Mouse (Mus musculus) left cerebral cortex, adult 8-10 months (tissue): ENCODE results near the gene Il18. TPM values are rescaled to one million over a fixed set of nuclear protein-coding genes. Genes with fewer than 3 reads are reported as not detected.

ENCODE experiments used
- DNase-seq, 2 experiments: peaks; one replicate each; pipeline ENCODE4 v3.0.0; 2022; ENCODE audit warnings: low spot score in 2 of 2
- total RNA-seq, 4 experiments: library from RNA; stranded (reverse); gene quantifications; 2 replicates each; pipeline ENCODE4 v1.2.4; 2022

Gene Il18
- total RNA-seq, 4 experiments from 2014 or later = 20.2 to 26.5 (median 25.1) TPM

DNA sequence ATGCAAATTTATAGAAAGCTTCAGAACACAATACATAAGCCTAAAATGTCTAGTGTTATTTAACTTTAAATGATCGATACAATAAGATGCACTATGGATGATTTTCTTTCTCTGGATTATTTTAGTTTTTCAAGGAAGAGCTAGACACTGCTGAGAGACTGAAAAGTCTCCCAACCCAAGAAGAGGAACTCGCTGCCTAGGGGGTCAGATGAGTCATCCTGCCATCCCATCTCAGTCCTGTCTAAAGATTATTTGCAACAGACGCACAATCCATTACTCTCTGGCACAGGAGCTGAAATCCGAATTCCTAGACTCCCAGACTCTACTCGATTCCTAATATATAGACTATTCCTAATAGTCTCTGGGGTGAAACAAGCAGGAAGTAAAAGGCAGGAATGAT lies 2.4 kb upstream of the Il18 start:
- no peak for DNase-seq

DNA sequence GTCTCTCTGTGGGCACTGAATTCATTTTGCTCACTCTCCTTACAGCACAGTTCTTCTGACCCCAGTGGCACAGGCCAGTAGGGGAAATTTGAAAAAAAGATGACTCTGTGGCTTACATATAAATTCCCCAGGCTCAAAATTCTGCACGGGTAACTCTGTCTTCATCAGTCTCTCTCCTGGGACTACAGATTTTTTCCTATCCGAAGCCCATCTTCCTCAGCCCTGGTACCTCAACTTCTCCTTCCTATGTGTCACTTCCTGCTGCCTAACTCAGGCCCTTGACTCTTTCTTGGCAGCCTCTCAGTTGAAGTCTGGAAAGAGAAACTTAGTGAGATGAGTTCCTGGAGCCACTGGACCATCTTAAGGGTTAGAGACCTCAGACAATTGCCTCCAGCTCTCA lies 1.1 kb upstream of the Il18 start:
- DNase-seq = no peak

DNA sequence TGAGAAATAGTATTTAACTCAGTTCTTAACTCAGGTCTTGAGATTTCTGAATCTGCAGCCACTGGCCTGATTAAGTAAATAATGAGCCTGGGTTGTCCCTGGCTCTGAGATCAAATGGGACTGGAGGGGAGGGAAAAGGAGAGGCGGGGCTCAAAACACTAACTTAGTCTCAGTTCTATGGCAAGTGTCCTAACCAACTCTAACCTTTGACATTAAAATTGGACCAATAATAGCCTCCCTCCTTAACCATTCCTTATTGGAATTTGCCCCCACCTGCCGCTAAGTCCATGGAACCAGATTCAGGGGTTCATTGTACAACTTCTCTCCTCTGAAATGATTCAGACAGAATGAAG lies 443 bp downstream of the Il18 start, which contains the start of gene Bco2:
Gene Bco2, minus strand, starts transcription at position 88 of the 353 bp plus-strand sequence.
- DNase-seq = no peak

DNA sequence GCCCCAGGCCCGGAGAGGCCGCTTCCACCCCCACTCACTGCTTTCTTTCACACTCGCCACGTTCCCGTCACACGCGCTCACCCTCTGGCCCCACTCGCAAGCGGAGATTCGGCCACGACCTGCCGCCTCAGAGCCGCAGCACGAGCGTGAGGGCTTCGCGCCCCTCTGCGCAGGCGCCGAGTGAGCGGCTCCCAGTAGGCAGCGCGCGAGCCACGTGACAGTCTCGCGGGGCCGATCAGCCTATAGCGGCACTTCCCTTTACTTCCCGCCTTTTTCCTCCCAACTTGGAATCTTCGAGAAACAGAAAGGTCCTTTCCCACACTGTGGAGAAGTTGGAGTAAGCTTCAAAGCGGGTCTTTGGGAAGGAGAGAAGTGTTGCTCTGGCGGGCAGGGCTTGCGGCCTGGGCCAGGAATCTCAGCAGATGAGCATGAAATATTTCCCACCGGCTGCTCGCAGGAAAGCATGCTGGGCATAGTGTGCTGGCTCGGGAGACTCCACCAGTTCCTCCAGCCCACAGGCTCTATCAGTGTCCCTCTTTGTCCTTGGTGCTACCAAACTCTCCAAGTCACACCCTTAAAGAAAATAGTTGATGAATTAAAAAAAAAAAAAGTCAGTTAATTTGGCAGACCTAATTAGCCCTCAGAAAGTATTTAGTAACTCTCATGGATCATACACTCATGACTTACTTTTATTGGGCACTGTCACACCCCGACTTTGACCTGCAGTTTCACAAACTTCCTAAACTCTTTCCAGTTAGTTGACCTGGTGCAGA lies 6.7 kb downstream of the Il18 start, which contains the start of gene Tex12:
Gene Tex12, minus strand, starts transcription at position 181 of the 773 bp plus-strand sequence.
- no peak for DNase-seq

DNA sequence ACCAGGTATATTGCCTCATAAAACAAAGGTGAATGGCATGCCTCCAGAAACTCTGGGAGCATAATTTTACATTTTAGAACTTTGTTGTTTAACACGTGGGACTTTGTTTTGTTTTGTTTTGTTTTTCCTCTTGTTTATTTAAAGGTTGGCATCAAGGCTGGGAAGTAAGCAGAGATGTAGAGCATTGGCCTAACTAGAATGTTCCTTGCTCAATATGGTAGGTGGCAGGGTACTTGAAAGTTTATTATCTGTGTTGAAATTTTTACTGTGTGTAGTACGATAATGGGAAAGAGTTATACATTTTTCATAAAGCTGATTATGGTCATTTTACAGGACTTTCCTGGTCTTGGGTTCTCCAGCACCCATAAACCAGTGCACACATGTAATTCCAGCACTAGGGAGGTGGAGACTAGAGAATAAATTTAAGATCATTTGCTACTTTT lies 7.3 kb downstream of the Il18 start:
- DNase-seq = no peak

DNA sequence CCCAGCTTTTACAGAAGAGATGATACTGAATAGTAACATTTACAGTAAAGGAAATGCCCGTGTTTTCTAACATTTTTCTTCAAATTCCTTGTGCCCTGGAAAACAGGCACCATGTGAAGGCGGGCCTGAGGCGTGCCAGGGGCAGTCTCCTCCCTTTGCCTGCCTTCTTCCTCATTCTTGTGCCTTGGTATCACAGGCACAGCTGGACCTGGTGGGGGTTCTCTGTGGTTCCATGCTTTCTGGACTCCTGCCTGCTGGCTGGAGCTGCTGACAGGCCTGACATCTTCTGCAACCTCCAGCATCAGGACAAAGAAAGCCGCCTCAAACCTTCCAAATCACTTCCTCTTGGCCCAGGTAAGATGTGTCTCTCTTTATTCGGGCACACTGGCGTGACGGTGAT lies 10.5 kb downstream of the Il18 start:
- DNase-seq = no peak

DNA sequence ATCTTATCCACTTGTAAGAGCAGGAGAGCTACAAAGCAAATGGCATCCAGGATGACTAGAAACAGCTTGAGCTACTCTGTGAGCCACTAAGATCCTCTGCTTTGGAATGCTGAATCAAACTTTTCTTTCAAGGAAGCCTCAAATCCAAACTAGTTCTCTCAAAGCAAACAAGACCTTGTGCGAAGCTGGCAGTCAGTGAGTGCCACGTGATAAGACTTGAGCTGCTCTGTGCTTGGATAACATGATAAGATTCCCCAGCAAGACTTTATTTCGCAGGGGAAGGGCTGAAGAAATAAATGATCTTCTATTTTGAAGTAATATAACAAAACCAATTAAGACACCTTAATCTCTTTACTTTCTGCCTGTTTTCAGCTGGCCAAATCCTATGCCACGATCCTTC lies 11.3 kb downstream of the Il18 start:
- DNase-seq = no peak

DNA sequence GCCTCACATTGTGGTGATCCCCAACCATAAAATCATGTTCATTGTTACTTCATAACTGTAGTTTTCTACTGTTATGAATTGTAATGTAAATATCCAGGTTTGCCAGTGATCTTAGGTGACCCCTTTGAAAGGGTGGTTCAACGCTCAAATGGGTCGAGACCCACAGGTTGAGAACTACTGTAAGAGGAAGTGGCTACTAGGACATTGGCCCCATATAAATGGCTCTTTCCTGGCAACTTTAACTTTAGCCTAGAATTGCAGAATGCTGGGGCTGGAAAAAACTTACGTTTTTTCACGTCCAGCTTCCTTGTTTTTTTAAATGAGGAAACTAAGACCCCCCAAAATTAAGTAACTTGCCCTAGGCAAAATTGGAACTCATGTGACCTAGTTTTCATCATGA lies 12.7 kb downstream of the Il18 start:
- DNase-seq = no peak

DNA sequence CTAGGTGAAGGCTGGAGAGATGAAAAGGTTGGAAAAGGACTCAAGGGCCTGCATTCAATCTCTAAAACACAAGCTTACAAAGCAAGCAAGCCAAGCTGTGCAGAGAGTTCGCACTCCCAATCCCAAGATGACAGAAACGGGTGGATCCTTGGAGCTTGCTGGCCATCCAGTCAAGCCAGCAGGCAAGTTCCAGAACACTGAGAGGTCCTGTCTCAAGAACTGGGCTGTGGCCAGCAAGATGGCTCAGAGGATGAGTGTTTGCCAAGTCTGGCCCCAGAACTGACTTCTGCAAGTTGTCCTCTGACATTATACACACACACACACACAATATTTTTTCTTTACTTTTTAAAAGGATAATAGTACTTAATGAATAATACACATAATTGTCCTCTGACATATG lies 13.3 kb downstream of the Il18 start:
- no peak for DNase-seq

DNA sequence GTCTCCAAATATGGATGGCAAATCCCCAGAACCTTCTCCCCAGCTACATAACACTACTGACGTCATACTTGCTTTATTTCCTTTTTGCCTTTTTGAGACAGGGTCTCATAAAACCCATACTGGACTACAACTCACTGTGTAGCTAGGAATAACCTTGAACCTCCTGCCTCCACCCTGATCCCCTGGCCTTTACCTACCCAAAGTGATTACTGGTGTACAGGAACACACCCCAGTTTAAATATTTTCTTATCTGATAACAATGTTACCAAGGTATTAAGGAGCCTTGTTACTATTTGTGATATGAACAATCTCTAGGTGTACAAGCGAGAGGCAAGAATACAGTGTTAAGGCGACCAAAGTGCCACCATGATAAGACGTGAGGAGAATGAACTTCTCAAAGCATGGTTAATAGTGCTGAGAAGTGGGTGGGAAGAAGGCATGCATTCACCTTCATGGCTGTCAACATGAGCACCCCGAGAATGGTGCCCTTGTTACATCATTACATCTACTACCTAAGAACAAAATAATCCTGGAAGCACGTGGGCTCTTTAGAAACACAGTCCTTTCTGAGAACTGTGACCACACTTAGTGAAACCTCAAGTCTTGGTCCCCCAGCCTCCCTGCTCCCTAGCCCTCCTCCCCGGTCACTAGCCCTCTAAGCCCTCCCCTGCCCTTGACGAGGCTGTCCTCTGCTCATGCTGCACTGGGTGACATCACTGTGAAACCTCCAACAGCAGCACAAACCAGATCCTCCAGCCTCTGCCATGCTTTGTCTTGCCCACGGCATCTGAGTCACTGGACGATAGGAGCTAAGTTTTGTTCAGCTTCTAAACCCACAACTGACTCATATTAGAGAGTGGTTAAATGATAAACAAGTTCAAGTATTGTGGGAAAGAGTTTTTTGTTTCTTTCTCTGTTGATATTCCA lies 15.2 kb downstream of the Il18 start:
- no peak for DNase-seq

DNA sequence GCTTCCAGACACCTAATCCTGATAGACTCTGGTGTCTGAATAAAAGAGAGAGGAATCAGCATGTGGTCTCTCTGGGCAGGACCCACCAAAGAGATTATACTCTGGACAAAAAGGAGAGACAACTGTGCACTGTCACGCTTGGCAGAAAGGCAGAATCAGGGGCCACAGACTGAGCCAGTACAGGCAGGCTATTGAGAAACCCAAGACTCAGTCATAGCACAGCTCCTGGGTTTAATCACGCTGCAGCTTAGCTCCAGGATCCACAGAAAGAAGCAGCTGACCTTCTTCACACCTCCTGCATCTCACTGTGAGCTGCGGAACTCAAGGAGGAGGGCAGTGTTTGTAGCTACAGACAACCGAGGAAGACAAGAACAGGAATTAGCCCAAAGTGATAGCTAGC lies 25.7 kb downstream of the Il18 start:
- DNase-seq = no peak

DNA sequence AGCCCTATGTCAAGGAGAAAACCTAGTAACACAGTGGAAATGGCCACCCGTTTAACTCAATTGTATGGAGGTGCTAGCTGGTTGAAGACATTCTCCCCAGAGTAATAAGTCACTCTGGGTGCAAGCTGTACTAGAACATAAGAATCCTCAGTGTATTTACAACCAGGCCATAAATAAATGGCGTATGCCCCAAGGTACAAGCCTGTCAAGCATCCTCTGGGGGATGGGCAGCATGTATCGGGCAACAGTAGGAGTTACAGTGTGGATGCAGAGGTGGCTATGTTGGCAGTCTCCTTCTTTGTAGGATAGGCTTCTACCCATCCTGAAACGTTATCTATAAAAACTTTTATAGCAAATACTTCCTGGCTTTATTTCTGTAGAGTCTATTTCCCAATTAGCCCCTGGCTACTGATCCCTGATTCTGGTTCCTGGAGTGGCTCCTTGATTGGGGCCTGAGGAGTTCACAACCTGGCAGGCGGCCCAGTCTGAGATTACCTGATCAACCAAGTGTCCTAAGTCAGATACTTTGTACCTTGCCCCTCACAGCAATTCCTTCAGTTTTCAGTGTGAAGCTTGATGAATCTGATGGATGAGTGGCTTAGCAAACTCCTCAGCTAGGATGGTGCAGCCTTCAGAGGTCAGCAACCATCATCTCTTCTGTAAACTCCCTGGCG lies 30.7 kb downstream of the Il18 start:
- DNase-seq = no peak

DNA sequence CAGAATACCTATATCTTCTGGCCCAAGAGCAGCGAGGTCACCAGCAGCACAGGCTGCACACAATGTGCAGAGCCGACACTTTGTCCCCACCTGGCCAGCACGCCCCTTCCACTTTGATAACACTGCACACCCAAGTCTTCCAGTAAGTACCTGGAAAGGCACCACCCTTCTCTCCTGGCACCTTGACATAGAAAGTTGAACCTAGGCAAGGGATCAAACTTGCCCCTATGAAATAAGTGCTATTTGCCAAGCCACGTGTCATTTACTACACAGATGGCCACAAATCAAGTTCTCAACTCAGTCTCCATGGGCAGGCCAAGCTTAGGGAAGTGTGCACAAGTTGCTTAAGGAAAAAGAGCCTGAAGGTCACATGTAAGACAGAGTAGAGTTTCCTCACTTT lies 32.3 kb downstream of the Il18 start:
- no peak for DNase-seq

DNA sequence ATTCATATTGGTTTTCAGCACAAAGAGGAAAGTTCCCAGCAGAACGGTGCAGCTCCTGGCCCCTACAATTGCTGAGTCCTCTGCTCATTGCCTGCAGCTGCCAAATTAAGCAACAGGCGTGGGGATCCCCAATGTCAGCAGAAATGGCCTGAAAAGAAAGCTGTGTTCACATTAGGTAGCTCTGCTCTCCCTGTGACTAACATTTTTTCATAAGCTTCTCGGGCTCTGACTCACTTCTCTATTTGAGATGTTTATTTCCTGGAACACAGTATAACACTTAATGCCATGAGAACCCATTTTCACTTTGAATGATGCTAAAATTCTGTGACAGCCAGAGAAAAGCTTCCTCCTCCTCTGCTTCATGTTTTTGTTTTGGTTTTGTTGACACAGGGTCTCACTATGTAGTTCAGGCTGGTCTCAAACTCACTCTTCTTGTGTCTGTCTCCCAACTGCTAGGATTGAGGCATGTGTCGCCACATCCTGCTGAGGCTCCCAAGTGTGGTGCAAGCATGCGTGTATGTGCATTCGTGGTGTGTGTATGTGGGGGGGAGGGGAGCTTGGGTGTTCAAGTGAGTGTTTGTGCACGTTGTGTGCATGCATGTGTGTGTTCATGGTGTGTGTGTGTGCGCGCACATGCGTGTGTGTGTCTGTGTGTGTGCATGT lies 36.4 kb downstream of the Il18 start:
- no peak for DNase-seq

DNA sequence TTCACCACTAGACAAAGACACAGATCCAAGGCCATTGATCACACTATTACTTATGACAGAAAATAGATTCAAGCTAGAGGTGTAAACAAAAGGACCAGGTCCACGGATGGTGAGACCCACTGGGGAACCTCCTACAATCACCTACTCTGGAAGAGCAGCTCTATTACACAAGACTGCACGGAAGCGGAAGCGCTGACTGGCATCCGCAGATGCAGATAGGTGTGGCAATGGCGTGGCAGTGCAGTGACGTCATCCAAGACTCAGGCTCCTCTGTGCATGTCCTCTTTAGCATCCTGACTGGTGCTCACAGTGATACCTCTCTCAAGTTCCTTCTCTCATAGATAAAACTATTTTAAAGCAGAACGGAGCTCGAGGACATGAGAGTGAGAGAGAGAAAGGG lies 38.3 kb downstream of the Il18 start:
- DNase-seq = no peak

DNA sequence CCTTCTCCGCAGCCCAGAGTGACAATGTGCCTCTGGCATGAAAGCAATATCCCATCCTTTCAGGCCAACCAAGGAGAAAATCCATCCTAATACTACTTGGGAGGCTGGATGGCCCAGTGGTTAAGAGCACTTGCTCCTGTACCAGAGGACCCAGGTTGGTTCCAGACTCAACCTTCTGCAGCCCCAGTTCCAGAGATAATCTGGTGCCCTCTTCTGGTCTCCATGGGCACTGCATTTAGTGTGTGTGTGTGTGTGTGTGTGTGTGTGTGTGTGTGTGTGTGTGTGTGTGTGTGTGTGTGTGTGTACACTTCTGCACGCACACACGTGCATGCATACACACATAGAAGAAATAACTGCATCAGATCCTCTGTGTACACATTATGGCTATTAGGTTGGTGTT lies 38.9 kb downstream of the Il18 start:
- DNase-seq = no peak

DNA sequence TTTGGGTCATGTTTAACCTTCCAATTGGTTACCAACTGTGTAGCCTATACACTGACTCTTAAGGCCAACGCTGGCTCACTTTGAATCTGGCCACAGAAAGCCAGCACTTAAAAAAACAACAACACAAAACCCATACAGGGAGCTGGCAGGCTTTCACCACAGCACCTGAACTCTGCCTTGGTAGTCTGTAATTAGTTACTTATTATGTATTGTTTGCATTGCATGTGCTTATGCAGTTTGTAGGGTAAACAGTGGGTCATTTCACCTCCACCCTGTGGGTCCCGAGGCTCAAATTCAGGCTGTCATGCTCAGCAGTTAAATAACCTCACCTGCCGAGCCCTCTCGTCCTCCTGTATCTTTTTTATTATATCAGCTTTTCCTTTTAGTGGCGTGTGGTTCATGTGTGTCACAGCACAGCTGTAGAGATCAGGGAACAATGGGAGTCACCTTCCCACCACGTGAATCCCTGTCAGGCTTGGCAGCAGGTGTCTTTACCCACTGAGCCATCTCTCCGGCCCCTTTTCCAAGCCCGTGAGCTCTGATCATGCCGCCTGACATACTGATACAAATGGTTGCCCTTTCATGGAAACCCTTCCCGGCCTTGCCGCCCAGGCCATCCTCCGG lies 40.3 kb downstream of the Il18 start:
- no peak for DNase-seq

DNA sequence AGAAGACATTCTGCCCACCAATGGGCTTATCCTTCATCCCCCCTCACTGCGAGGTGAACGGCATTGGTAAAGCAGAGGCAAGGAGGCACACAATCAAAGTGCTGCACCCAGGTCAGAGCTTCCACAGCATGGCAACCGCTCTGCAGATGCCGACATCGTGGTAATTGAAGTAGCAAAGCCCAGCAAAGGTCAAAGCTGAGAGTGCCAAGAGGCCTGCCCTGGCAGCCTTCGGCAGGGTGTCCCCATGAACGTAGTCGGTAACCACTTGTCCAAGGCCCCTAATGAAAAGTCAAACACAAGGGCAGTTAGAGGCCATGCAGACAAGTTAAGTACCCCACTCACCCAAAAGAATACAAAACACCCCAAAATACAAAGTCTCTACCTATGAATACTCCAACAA lies 42.3 kb downstream of the Il18 start:
- DNase-seq = no peak

DNA sequence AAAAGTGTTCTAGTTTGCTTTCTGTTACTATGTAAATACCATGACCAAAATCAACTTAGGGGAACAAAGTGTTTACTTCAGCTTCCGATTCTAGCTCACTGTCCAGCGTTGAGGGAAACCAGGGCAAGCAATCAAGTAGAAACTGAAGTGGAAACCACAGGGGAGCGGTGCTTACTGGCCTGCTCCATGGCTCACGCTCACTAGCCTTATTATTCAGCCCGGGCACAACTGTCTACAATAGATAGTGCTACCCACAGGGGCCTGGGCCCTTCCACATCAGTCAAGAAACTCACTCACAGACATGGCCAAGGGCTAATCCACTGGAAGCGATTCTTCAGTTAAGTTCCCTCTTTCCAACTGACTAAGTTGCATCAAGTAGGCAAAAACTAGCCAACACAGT lies 46.9 kb downstream of the Il18 start:
- no peak for DNase-seq

DNA sequence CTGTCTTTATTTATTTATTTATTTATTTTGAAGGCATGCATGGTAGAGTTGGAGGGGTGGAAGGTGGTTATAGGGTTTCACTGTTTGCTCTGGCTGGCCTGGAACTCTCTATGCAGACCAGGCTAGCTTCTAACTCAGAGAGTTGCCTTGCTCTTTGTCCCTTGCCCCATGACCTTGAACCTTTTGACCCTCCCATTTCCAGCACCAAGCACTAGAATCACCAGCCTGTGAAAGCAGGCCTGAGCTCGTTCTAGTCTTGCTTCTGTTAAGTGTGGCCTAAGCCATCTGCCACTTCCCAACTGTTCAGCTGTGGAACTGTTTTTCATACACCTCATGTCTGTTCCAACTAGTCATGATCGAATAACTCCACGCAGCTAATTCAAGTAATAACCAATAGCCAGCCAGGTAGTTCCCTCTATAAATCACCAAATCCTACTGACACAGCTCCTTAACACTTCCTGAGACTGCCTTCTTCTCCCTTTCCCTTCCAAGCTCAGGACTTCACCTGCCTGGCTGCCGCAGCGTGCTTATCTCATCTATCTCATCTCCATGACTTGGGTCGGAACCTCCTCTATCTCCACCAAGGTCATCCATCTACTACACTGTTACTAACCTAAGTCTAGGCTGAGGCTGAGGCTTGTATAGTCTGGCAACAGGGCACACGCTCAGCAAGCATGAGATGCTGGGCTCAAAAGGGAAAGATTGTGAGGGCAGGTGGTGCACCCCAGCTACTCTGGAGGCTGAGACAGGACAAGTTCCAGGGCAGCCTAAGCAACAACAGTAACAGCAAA lies 47.6 kb downstream of the Il18 start:
- no peak for DNase-seq
